Mouse (Mus musculus): ENCODE data around the gene Plcl1.

DNA sequence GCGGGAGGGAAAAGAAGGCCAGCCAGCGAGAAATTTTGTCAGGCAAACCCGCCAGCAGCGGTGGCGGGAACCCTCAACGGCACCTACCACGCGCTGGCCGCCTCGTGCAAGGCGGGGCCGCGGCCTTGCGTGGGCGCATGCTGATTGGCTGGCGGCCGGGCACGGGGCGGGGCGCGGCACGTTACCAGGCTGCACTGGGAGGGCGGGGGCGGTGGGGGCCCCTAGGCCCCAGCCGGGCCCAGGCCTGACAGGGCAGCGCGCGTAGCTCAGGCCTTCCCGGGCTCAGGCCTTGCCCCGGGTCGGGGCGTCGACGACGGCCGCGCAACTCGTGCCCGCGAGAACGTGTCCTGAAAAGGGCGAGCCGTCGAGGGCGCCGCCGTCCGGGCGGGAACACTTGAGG is 43.1 kb upstream of the Plcl1 start:
- TF ChIP-seq GATA1 (IDR thresholded peaks at IDR 0.05; ENCODE audit: borderline replicate concordance, low read length): no peak
- TF ChIP-seq CTCF (IDR thresholded peaks at IDR 0.05; ENCODE audit: low read depth, low read length): no peak
